Mouse (Mus musculus) MEL (cell line): ENCODE measurements around the gene Gm38431. TPM values are rescaled to one million over a fixed set of nuclear protein-coding genes. Genes with fewer than 3 reads are reported as not detected.
"Not testable (repeated sequence)": the region's sequence is repeated elsewhere in the genome, so short reads cannot be mapped to it uniquely, and the experiment has no call there.

Experiments
- DNase-seq: peaks from one replicate; pipeline ENCODE4 v3.0.0; 2011; ENCODE audit warnings: low read depth, low spot score
- H3K27ac ChIP-seq: 2 replicates; pipeline ENCODE4 v1.5.1; 2012; ENCODE audit warnings: low read depth, mild to moderate bottlenecking, control low read depth, low read length, moderate library complexity; ENCODE audit not compliant: control insufficient read depth
- H3K27me3 ChIP-seq, 2 experiments: fragments of 150-350 bp in 1 of 2; sonication (generic) in 1 of 2; 2 replicates each; pipeline ENCODE4 v1.6.1; 2012; ENCODE audit warnings: low read length in 2 of 2, mild to moderate bottlenecking in 2 of 2, improper control_type of control experiment in 1 of 2, moderate library complexity in 1 of 2; ENCODE audit not compliant: insufficient read depth in 2 of 2, control insufficient read depth in 1 of 2
- H3K36me3 ChIP-seq, 2 experiments: 2 replicates each; pipeline ENCODE4 v1.6.1; 2012 to 2014; ENCODE audit warnings: low read length in 2 of 2, improper control_type of control experiment in 1 of 2, inconsistent platforms in 1 of 2, mild to moderate bottlenecking in 1 of 2; ENCODE audit not compliant: insufficient read depth in 2 of 2, control insufficient read depth in 1 of 2
- H3K4me1 ChIP-seq, 2 experiments: fragments of 150-350 bp in 1 of 2; sonication (generic) in 1 of 2; 2 replicates each; pipeline ENCODE4 v1.6.1; 2012; ENCODE audit warnings: low read length in 2 of 2, improper control_type of control experiment in 1 of 2, mild to moderate bottlenecking in 1 of 2; ENCODE audit not compliant: insufficient read depth in 2 of 2, control insufficient read depth in 1 of 2
- H3K4me3 ChIP-seq, 2 experiments: fragments of 150-350 bp in 1 of 2; sonication (generic) in 1 of 2; 2 replicates each; pipeline ENCODE4 v1.5.1; 2012; ENCODE audit warnings: low read depth in 2 of 2, low read length in 2 of 2, mild to moderate bottlenecking in 2 of 2, moderate library complexity in 2 of 2, control low read depth in 1 of 2, improper control_type of control experiment in 1 of 2; ENCODE audit not compliant: control insufficient read depth in 1 of 2, insufficient read depth in 1 of 2
- H3K79me2 ChIP-seq: 2 replicates; pipeline ENCODE4 v1.6.1; 2012; ENCODE audit warnings: mild to moderate bottlenecking, low read length, moderate library complexity; ENCODE audit not compliant: control insufficient read depth, poor library complexity, insufficient read depth
- H3K9ac ChIP-seq: 2 replicates; pipeline ENCODE4 v1.6.1; 2012; ENCODE audit warnings: low read depth, mild to moderate bottlenecking, control low read depth, low read length, moderate library complexity; ENCODE audit not compliant: control insufficient read depth, poor library complexity, severe bottlenecking
- H3K9me3 ChIP-seq: fragments of 150-350 bp; sonication (generic); replicated peaks from 2 replicates; pipeline ENCODE4 v1.6.1; 2012; ENCODE audit warnings: mild to moderate bottlenecking, low read length, improper control_type of control experiment, moderate library complexity; ENCODE audit not compliant: insufficient read depth
- BHLHE40 ChIP-seq: IDR thresholded peaks from 2 replicates; pipeline ENCODE4 v1.6.1; 2012; ENCODE audit warnings: low read depth, mild to moderate bottlenecking, inconsistent platforms, low read length, improper control_type of control experiment, borderline replicate concordance
- CHD1 ChIP-seq: IDR thresholded peaks from 2 replicates; pipeline ENCODE4 v1.6.1; 2012; ENCODE audit warnings: low read depth, mild to moderate bottlenecking, inconsistent platforms, low read length, improper control_type of control experiment
- CHD2 ChIP-seq: IDR thresholded peaks from 2 replicates; pipeline ENCODE4 v1.6.1; 2011; ENCODE audit warnings: low read length, improper control_type of control experiment
- CTCF ChIP-seq, 3 experiments: IDR thresholded peaks in 2 of 3; conservative IDR thresholded peaks in 1 of 3; 2 replicates each; pipeline ENCODE4 v1.5.1; 2011 to 2012; ENCODE audit warnings: low read length in 3 of 3, low read depth in 2 of 3, mild to moderate bottlenecking in 2 of 3, improper control_type of control experiment in 1 of 3, inconsistent platforms in 1 of 3, mixed read lengths in 1 of 3, moderate library complexity in 1 of 3; ENCODE audit not compliant: control insufficient read depth in 1 of 3, insufficient read depth in 1 of 3, poor library complexity in 1 of 3, severe bottlenecking in 1 of 3
- E2F4 ChIP-seq: IDR thresholded peaks from 2 replicates; pipeline ENCODE4 v1.6.1; 2011; ENCODE audit warnings: low read depth, low read length, improper control_type of control experiment, borderline replicate concordance
- ETS1 ChIP-seq: IDR thresholded peaks from 2 replicates; pipeline ENCODE4 v1.6.1; 2012; ENCODE audit warnings: low read depth, mild to moderate bottlenecking, inconsistent platforms, low read length, improper control_type of control experiment, moderate library complexity
- JUND ChIP-seq: IDR thresholded peaks from 2 replicates; pipeline ENCODE4 v1.6.1; 2011; ENCODE audit warnings: low read depth, mild to moderate bottlenecking, improper control_type of control experiment, low read length
- KAT2A ChIP-seq: conservative IDR thresholded peaks from 2 replicates; pipeline ENCODE4 v1.6.1; 2012; ENCODE audit warnings: low read depth, low read length, improper control_type of control experiment, inconsistent platforms
- MAFK ChIP-seq: IDR thresholded peaks from 2 replicates; pipeline ENCODE4 v1.6.1; 2011; ENCODE audit warnings: low read depth, mild to moderate bottlenecking, low read length, improper control_type of control experiment, borderline replicate concordance
- MAX ChIP-seq: IDR thresholded peaks from 2 replicates; pipeline ENCODE4 v1.6.1; 2011; ENCODE audit warnings: low read length, improper control_type of control experiment
- MAZ ChIP-seq: IDR thresholded peaks from 2 replicates; pipeline ENCODE4 v1.6.1; 2012; ENCODE audit warnings: low read depth, mild to moderate bottlenecking, inconsistent platforms, low read length, improper control_type of control experiment
- MEF2A ChIP-seq: IDR thresholded peaks from 2 replicates; pipeline ENCODE4 v1.6.1; 2014; ENCODE audit warnings: low read depth, mild to moderate bottlenecking, inconsistent platforms, low read length, improper control_type of control experiment; ENCODE audit not compliant: poor library complexity, insufficient replicate concordance, severe bottlenecking; ENCODE audit errors: extremely low read depth
- MXI1 ChIP-seq: IDR thresholded peaks from 2 replicates; pipeline ENCODE4 v1.6.1; 2011; ENCODE audit warnings: mild to moderate bottlenecking, low read depth, low read length, improper control_type of control experiment
- MYC ChIP-seq: IDR thresholded peaks from 2 replicates; pipeline ENCODE4 v1.6.1; 2011; ENCODE audit warnings: low read depth, mild to moderate bottlenecking, low read length, improper control_type of control experiment, moderate library complexity
- NRF1 ChIP-seq: IDR thresholded peaks from 2 replicates; pipeline ENCODE4 v1.6.1; 2014; ENCODE audit warnings: low read depth, mild to moderate bottlenecking, inconsistent platforms, low read length, improper control_type of control experiment, moderate library complexity; ENCODE audit not compliant: poor library complexity, insufficient read depth, severe bottlenecking
- POLR2A ChIP-seq, 2 experiments: IDR thresholded peaks; 2 replicates each; pipeline ENCODE4 v1.6.1; 2011 to 2012; ENCODE audit warnings: low read length in 2 of 2, mild to moderate bottlenecking in 2 of 2, control low read depth in 1 of 2, improper control_type of control experiment in 1 of 2, low read depth in 1 of 2, moderate library complexity in 1 of 2; ENCODE audit not compliant: control insufficient read depth in 1 of 2, insufficient read depth in 1 of 2, poor library complexity in 1 of 2
- POLR2AphosphoS2 ChIP-seq: IDR thresholded peaks from 2 replicates; pipeline ENCODE4 v1.6.1; 2011; ENCODE audit warnings: low read length, improper control_type of control experiment
- POLR2AphosphoS5 ChIP-seq: IDR thresholded peaks from 2 replicates; pipeline ENCODE4 v1.6.1; 2012; ENCODE audit warnings: low read depth, borderline replicate concordance, mild to moderate bottlenecking, inconsistent platforms, low read length, moderate library complexity, mixed read lengths
- RAD21 ChIP-seq: IDR thresholded peaks from 2 replicates; pipeline ENCODE4 v1.6.1; 2011; ENCODE audit warnings: mild to moderate bottlenecking, low read depth, low read length, improper control_type of control experiment
- RCOR1 ChIP-seq: IDR thresholded peaks from 2 replicates; pipeline ENCODE4 v1.6.1; 2012; ENCODE audit warnings: low read depth, mild to moderate bottlenecking, inconsistent platforms, low read length, improper control_type of control experiment
- SIN3A ChIP-seq: IDR thresholded peaks from 2 replicates; pipeline ENCODE4 v1.6.1; 2012; ENCODE audit warnings: low read length, improper control_type of control experiment, inconsistent platforms
- TAL1 ChIP-seq: IDR thresholded peaks from 2 replicates; pipeline ENCODE4 v1.6.1; 2012; ENCODE audit warnings: mild to moderate bottlenecking, inconsistent platforms, low read length, moderate library complexity, mixed read lengths
- TBP ChIP-seq: IDR thresholded peaks from 2 replicates; pipeline ENCODE4 v1.8.0; 2011; ENCODE audit warnings: low read depth, low read length, improper control_type of control experiment
- USF2 ChIP-seq, 2 experiments: IDR thresholded peaks; 2 replicates each; pipeline ENCODE4 v1.6.1; 2011 to 2012; ENCODE audit warnings: improper control_type of control experiment in 2 of 2, low read length in 2 of 2, borderline replicate concordance in 1 of 2, inconsistent platforms in 1 of 2, low read depth in 1 of 2, mild to moderate bottlenecking in 1 of 2; ENCODE audit not compliant: insufficient read depth in 1 of 2
- ZC3H11A ChIP-seq: IDR thresholded peaks from 2 replicates; pipeline ENCODE4 v1.6.1; 2012; ENCODE audit warnings: low read depth, mild to moderate bottlenecking, inconsistent platforms, low read length, improper control_type of control experiment
- ZKSCAN1 ChIP-seq: IDR thresholded peaks from 2 replicates; pipeline ENCODE4 v1.6.1; 2012; ENCODE audit warnings: low read depth, mild to moderate bottlenecking, inconsistent platforms, low read length, improper control_type of control experiment, moderate library complexity
- ZMIZ1 ChIP-seq: IDR thresholded peaks from 2 replicates; pipeline ENCODE4 v1.6.1; 2012; ENCODE audit warnings: low read depth, mild to moderate bottlenecking, inconsistent platforms, low read length, improper control_type of control experiment, moderate library complexity
- ZNF384 ChIP-seq: IDR thresholded peaks from 2 replicates; pipeline ENCODE4 v1.6.1; 2012; ENCODE audit warnings: low read depth, mild to moderate bottlenecking, inconsistent platforms, low read length, improper control_type of control experiment
- polyA plus RNA-seq, 2 experiments: library from polyadenylated mRNA; stranded (reverse) in 1 of 2; unstranded in 1 of 2; fragments of >175 nt in 1 of 2; fragments of >200 nt in 1 of 2; gene quantifications; 2 replicates each; pipeline versions ENCODE4 v1.2.1 to v1.2.4; 2012; ENCODE audit warnings: low replicate concordance in 2 of 2, low read depth in 1 of 2; ENCODE audit not compliant: insufficient read length in 2 of 2, insufficient read depth in 1 of 2, missing spikeins in 1 of 2
- total RNA-seq: library from RNA; depleted of rRNA; stranded (reverse); fragments of 300-350 nt; gene quantifications from 2 replicates; pipeline ENCODE4 v1.2.3, GENCODE M21; 2012

The Gm38431 gene
- total and polyA plus RNA-seq, 3 experiments, result 38.9 to 191 (median 42.1) TPM

- TF ChIP-seq ZC3H11A, result 0 out of 2 replicates have a peak, but pooled peaks have one; percentile 26
- no peak for TF ChIP-seq ZKSCAN1
- TF ChIP-seq MEF2A, result no peak
- TF ChIP-seq CTCF (IDR thresholded peaks at IDR 0.05 in 2 of 3, conservative IDR thresholded peaks at IDR 0.05 in 1 of 3; ENCODE audit: control insufficient read depth in 1 of 3, insufficient read depth in 1 of 3, low read depth in 2 of 3, low read length in 3 of 3, poor library complexity in 1 of 3, severe bottlenecking in 1 of 3), result no peak
- no peak for TF ChIP-seq POLR2AphosphoS5
- TF ChIP-seq TBP, result no peak
- no peak for TF ChIP-seq USF2 (IDR thresholded peaks at IDR 0.05; ENCODE audit: borderline replicate concordance in 1 of 2, insufficient read depth in 1 of 2, low read depth in 1 of 2, low read length in 2 of 2)
- no peak for TF ChIP-seq ETS1
- 0 out of 2 replicates have a peak, but pooled peaks have one; percentile 31 for TF ChIP-seq RCOR1
- no peak for TF ChIP-seq CHD1
- no peak for TF ChIP-seq NRF1
- TF ChIP-seq ZNF384, result no peak
Measured at GRCm38 (mm10) chr9:21045235-21045634, 46.6 kb downstream of the Gm38431 start (continued).

DNA sequence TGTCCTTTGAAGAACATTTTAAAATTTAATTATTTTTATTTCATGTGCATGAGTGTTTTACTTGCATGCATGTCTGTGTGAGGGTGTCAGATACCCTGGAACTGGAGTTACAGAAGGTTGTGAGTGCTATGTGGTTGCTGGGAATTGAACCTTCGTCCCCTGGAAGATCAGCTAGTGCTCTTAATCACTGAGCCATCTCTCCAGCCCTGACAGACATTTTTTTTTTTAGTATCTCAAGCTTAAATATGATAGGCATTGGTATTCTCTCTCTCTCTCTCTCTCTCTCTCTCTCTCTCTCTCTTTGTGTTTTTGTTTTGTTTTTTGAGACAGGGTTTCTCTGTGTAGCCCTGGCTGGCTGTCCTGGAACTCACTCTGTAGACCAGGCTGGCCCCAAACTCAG, 47.0 kb downstream of the Gm38431 start:
- Histone ChIP-seq H3K36me3 (peaks cover 0 to 41% of the 10 kb centered on the region in 2 experiments; a peak in 2 of 4 replicates), H3K4me1 (peaks cover 29 to 42% of the 10 kb centered on the region in 2 experiments)
- not testable (repeated sequence) for H3K4me3 ChIP-seq, DNase-seq, H3K9me3 ChIP-seq, H3K9ac ChIP-seq, H3K27me3 ChIP-seq, H3K79me2 ChIP-seq
- TF ChIP-seq SIN3A, result 0 out of 2 replicates have a peak, but pooled peaks have one; percentile 10
- peak; percentile 85 for TF ChIP-seq TBP
- TF ChIP-seq ZNF384, result peak; percentile 53
- TF ChIP-seq, all 39 proteins: peak for 3; not testable (repeated sequence) for 36
- not testable (repeated sequence) for H3K27ac ChIP-seq

GRCm38 (mm10) chr9:21043563-21043962, 48.2 kb downstream of the Gm38431 start:
- Histone ChIP-seq H3K4me1 (peaks cover 29 to 51% of the 10 kb centered on the region in 2 experiments), H3K9me3 (no peaks in the 10 kb centered on the region), H3K4me3 (no peak overlapping the region), H3K9ac (peak overlapping the region; percentile 3; the same call in 1 of the 2 replicates), H3K27me3 (no peaks in the 10 kb centered on the region), H3K36me3 (peaks cover 0 to 46% of the 10 kb centered on the region in 2 experiments; a peak in 2 of 4 replicates), H3K79me2 (no peaks in the 10 kb centered on the region), H3K27ac (peak overlapping the region; percentile 19)
- peak; percentile 94 for DNase-seq
- TF ChIP-seq MAFK, result no peak
- TF ChIP-seq RCOR1, result peak; percentile 89
- TF ChIP-seq MAX, result peak; percentile 57; the same call in 1 of the 2 replicates
- TF ChIP-seq POLR2A (IDR thresholded peaks at IDR 0.05; ENCODE audit: control insufficient read depth in 1 of 2, insufficient read depth in 1 of 2, low read depth in 1 of 2, low read length in 2 of 2, poor library complexity in 1 of 2), result peak in 1 of 2 experiments; percentile 46; a peak in 1 of 4 replicates
- TF ChIP-seq KAT2A, result no peak
- TF ChIP-seq TAL1, result peak; percentile 78
- TF ChIP-seq MXI1, result peak; percentile 55; the same call in 1 of the 2 replicates
- peak; percentile 50; the same call in 1 of the 2 replicates for TF ChIP-seq ZNF384
- no peak for TF ChIP-seq E2F4
- TF ChIP-seq BHLHE40, result no peak
- peak; percentile 36; the same call in 1 of the 2 replicates for TF ChIP-seq ETS1
- peak; percentile 95 for TF ChIP-seq MAZ
- TF ChIP-seq MYC, result peak; percentile 65
- TF ChIP-seq ZMIZ1, result no peak
- TF ChIP-seq CHD2, result no peak
- no peak for TF ChIP-seq JUND
- TF ChIP-seq RAD21, result no peak
- no peak for TF ChIP-seq POLR2AphosphoS2
- no peak for TF ChIP-seq ZC3H11A
